Mouse (Mus musculus): ENCODE results near the gene Aspdh.

DNA sequence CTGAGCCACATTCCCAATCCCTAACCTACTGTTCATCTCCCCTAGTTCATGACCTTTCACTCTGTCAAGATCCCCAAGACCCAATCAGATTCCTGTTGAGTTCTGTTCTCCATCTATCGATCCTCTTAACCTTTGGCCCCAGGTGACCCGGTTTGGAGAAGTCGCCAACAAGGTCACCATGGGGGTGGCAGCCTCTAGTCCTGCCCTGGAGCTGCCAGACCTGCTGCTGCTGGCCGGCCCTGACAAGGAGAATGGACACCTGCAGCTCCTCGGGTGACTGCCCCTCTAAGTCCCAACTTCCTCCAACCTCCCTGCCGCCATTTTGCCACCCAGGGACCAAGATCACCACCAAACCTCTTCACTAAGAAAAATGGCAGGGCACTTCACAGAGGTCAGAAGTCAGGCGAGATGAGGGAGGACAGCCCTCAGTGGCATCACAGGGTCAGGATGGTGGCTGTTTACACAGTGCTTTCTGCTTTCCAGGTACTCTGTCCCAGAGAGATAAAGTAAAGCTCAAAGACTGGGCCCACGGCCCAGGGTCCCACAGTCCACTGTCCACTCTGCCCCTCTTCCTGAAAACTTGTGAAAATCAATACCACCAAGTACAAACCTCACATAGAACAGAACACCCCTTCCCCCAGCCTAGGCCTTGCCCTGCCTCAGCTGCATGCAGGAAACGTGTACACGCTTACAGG, 32.3 kb downstream of the Aspdh start:
- TF ChIP-seq CTCF (IDR thresholded peaks at IDR 0.05; ENCODE audit: low read depth) (no peak), EP300 (optimal IDR thresholded peaks at IDR 0.05) (no peak)
